ENCODE assay signal across 8 mouse cellular contexts in the genomic region with DNA sequence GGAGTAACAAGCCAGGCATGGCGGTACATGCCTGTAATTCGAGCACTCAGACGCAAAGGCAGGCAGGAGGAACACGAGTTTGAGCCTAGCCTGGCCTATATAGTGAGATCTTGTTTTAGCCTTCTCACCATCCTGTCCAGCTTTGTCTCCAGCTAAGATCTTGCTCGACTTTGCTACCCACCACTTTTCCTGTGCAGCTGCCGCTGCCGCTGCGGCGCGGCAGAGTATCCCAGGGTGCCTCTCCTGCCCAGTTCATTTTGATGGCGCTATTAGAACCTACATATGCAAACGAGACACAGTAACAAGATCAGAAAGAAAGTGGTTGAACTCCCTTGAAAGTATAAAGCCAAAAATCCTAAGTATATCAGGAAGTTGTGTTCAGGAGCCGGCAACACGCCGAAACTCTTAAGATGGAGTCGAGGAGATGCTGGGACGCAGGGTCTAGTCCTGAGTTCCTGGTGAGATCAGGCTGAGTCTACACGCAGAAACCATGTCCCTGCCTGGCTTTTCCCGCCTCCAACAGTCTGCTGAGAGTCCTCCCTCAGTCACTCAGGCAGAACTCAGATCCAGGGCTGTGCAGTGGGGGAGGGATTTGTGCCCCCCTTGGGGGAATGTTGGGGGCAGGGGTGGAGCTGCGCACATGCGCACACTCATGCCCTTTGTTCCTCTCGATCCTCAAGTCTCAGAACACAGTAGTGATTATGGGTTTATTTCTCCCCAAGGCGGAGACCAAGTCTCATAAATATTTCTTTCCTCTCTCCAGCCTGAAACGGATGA. TPM values are rescaled to one million over a fixed set of nuclear protein-coding genes. Genes with fewer than 3 reads are reported as not detected.
DNase-seq lines count a peak whose midpoint lies in the region; ATAC-seq and TF ChIP-seq lines count a peak whose summit lies in the region.

No protein-coding gene starts in this region.

- no peak for TF ChIP-seq CTCF in lung, embryonic 14.5 days (IDR thresholded peaks at IDR 0.05; ENCODE audit: low read depth)
- TF ChIP-seq CTCF in olfactory bulb, adult 2 months (IDR thresholded peaks at IDR 0.05; ENCODE audit: insufficient read depth, low read depth, low read length): no peak
- no peak for TF ChIP-seq CTCF in thymus, adult 2 months (IDR thresholded peaks at IDR 0.05; ENCODE audit: borderline replicate concordance, control insufficient read depth, extremely low read depth, insufficient read depth, low read length, poor library complexity)

- peak overlapping the region; percentile 40 for H3K4me3 ChIP-seq in forebrain, embryonic 16.5 days (replicated peaks; ENCODE audit: low read length)
- peak overlapping the region; percentile 34 for H3K4me3 ChIP-seq in lung, embryonic 14.5 days (ENCODE audit: low read depth, low read length)
- H3K4me3 ChIP-seq in olfactory bulb, adult 2 months (ENCODE audit: insufficient read depth, low read depth, low read length): peak overlapping the region; percentile 41
- H3K4me3 ChIP-seq in thymus, adult 2 months (ENCODE audit: control insufficient read depth, insufficient read depth, low read length): peak overlapping the region; percentile 67

- peak overlapping the region; percentile 97 for H3K27ac ChIP-seq in forebrain, embryonic 16.5 days (ENCODE audit: low read length)
- H3K27ac ChIP-seq in lung, embryonic 14.5 days (ENCODE audit: low read depth): peak overlapping the region; percentile 96
- H3K27ac ChIP-seq in olfactory bulb, adult 2 months (ENCODE audit: insufficient read depth, low read depth, low read length): peak overlapping the region; percentile 95
- peak overlapping the region; percentile 98 for H3K27ac ChIP-seq in thymus, adult 2 months (ENCODE audit: control insufficient read depth, insufficient read depth, low read length)

- WGBS in forebrain, embryonic 16.5 days: 14% methylated on average over 24 of the region's 24 CpGs
- 6% methylated on average over 24 of the region's 24 CpGs for WGBS in lung, embryonic 14.5 days
- 6% methylated on average over 24 of the region's 24 CpGs for WGBS in olfactory bulb, adult 2 months
- 0% methylated on average over 24 of the region's 24 CpGs for WGBS in thymus, adult 2 months

- no peaks in the 10 kb centered on the region for H3K9me3 ChIP-seq in forebrain, embryonic 16.5 days (ENCODE audit: control insufficient read depth, low read length)
- H3K9me3 ChIP-seq in lung, embryonic 14.5 days (ENCODE audit: low read depth, low read length): no peaks in the 10 kb centered on the region

- H3K4me2 ChIP-seq in forebrain, embryonic 16.5 days (ENCODE audit: low read length): peak overlapping the region; percentile 70
- H3K4me2 ChIP-seq in lung, embryonic 14.5 days: peak overlapping the region; percentile 65

- peak; percentile 97 for ATAC-seq in forebrain, embryonic 16.5 days
- ATAC-seq in lung, embryonic 14.5 days (ENCODE audit: insufficient read depth): peak; percentile 96

- TF ChIP-seq POLR2A in olfactory bulb, adult 2 months (IDR thresholded peaks at IDR 0.05; ENCODE audit: insufficient read depth, low read depth, low read length): no peak
- peak; percentile 51 for TF ChIP-seq POLR2A in thymus, adult 2 months (IDR thresholded peaks at IDR 0.05; ENCODE audit: control insufficient read depth, extremely low read depth, insufficient read depth, low read length, poor library complexity)

- intact Hi-C loops in heart, postnatal 36 days (cut with DNase I): loop anchor here (2.0 to 5.0 kb wide), 2 partner anchors 38 to 105 kb away; a partner anchor contains a TSS

- DNase-seq in ES-CJ7 (ENCODE audit: low read depth, low spot score): peak; percentile 88
- peak; percentile 80 for DNase-seq in cerebellum, adult 18-20 months
- DNase-seq in heart, postnatal 36 days: peak; percentile 79 to 80
- peak; percentile 73 to 86 for DNase-seq in layer of hippocampus, adult 8-10 months (ENCODE audit: low spot score in 2 of 2)
- DNase-seq in lung, embryonic 14.5 days: peak; percentile 91
- peak; percentile 81 for DNase-seq in thymus, adult 2 months

- H3K36me3 ChIP-seq in forebrain, embryonic 16.5 days (ENCODE audit: control insufficient read depth, insufficient read depth): no peaks in the 10 kb centered on the region
- H3K36me3 ChIP-seq in lung, embryonic 14.5 days (ENCODE audit: insufficient read depth): no peaks in the 10 kb centered on the region
- H3K36me3 ChIP-seq in thymus, adult 2 months (ENCODE audit: control insufficient read depth, insufficient read depth, low read length): no peaks in the 10 kb centered on the region

- H3K9ac ChIP-seq in forebrain, embryonic 16.5 days (replicated peaks; ENCODE audit: low read depth, low read length): peak overlapping the region; percentile 69
- peak overlapping the region; percentile 65 for H3K9ac ChIP-seq in lung, embryonic 14.5 days

- peaks cover 5% of the 10 kb centered on the region; the same call in 1 of the 2 replicates for H3K27me3 ChIP-seq in forebrain, embryonic 16.5 days (replicated peaks; ENCODE audit: control insufficient read depth, insufficient read depth, low read length)
- H3K27me3 ChIP-seq in lung, embryonic 14.5 days (ENCODE audit: insufficient read depth, low read length): no peaks in the 10 kb centered on the region
- no peaks in the 10 kb centered on the region for H3K27me3 ChIP-seq in thymus, adult 2 months (ENCODE audit: control insufficient read depth, insufficient read depth, low read length)

- H3K4me1 ChIP-seq in forebrain, embryonic 16.5 days (replicated peaks; ENCODE audit: control insufficient read depth, insufficient read depth, low read length): peaks cover 8% of the 10 kb centered on the region
- no peaks in the 10 kb centered on the region; the same call in 1 of the 2 replicates for H3K4me1 ChIP-seq in lung, embryonic 14.5 days (ENCODE audit: insufficient read depth)
- peaks cover 12% of the 10 kb centered on the region for H3K4me1 ChIP-seq in olfactory bulb, adult 2 months (ENCODE audit: control insufficient read depth, insufficient read depth, low read length)
- peaks cover 22% of the 10 kb centered on the region for H3K4me1 ChIP-seq in thymus, adult 2 months (replicated peaks; ENCODE audit: control insufficient read depth, insufficient read depth, low read length)

RNA-seq across cellular contexts. Expression of a gene that starts 38.3 kb away (rescaled TPM):
- polyA plus RNA-seq in forebrain, embryonic 16.5 days (2015; fragmentation: Nextera tagmentation; extraction: Ambion mirVana): 121 and 133 TPM in 2 replicates
- 100 to 1,000 TPM; 112 to 209 TPM for total RNA-seq in heart, postnatal 36 days (2021)
- 100 to 1,000 TPM; 146 to 229 (median 193) TPM for total RNA-seq in layer of hippocampus, adult 8-10 months (2022)
- 145 and 164 TPM in 2 replicates for polyA plus RNA-seq in lung, embryonic 14.5 days (2014; fragmentation: Nextera tagmentation; extraction: Ambion mirVana)
- 230 and 382 TPM in 2 replicates for polyA plus RNA-seq in olfactory bulb, adult 2 months (2012; ENCODE audit: insufficient read depth, insufficient read length, low replicate concordance, missing spikeins)
- 35.4 and 48.0 TPM in 2 replicates for polyA plus RNA-seq in thymus, adult 2 months (2012; rRNA removed)

Comparison
In these comparisons a context has a peak if more than half of its experiments do, and no peak if none do; other contexts are left out.
1. Peak in every context shown above with its lines: DNase-seq, ATAC-seq, H3K4me3 ChIP-seq and H3K27ac ChIP-seq.